Mouse (Mus musculus): ENCODE measurements around the gene Gm21981. TPM values are rescaled to one million over a fixed set of nuclear protein-coding genes. Genes with fewer than 3 reads are reported as not detected.

The Gm21981 gene
- polyA plus RNA-seq, 1 experiment: 1.3 TPM

DNA sequence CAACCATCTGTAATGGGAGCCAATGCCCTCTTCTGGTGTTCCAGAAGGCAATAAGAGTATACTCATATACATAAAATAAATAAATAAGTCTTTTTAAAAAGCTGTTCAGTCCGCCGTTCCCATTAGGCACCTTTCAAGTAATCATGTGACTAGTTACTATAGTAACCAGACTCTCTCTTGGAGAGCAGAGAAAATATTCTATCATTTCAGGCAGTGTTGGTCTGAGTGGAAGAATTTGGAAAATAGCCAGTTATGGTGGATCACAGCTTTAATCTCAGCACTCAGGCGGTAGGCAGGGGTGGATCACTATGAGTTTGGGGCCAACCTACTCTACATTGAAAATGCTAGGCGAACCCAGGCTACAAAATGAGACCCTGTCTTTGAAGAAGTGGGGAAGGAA lies 25.1 kb downstream of the Gm21981 start:
- H3K79me2 ChIP-seq (ENCODE audit: control insufficient read depth, insufficient read depth): no peaks in the 10 kb centered on the region
- no peaks in the 10 kb centered on the region for H3K27me3 ChIP-seq (ENCODE audit: control insufficient read depth, insufficient read depth, insufficient read length)
- H3K36me3 ChIP-seq (ENCODE audit: control insufficient read depth, insufficient read depth): no peaks in the 10 kb centered on the region
- no peak overlapping the region for H3ac ChIP-seq (ENCODE audit: control insufficient read depth, insufficient read length)
- TF ChIP-seq TCF3 (IDR thresholded peaks at IDR 0.05; ENCODE audit: insufficient read length, low read depth) (no peak), MAX (IDR thresholded peaks at IDR 0.05; ENCODE audit: low read depth) (no peak), E2F4 (IDR thresholded peaks at IDR 0.05; ENCODE audit: insufficient read depth) (no peak), MYOD1 (IDR thresholded peaks at IDR 0.05; ENCODE audit: control insufficient read depth in 1 of 3, insufficient read length in 2 of 3, low read depth in 2 of 3) (no peak)
- H3K4me3 ChIP-seq: no peak overlapping the region
- H3K4me2 ChIP-seq (ENCODE audit: low read depth): no peak overlapping the region

GRCm38 (mm10) chr17:47664474-47664873 lies 29.8 kb downstream of the Gm21981 start:
- no peak overlapping the region for H3K4me3 ChIP-seq
- TF ChIP-seq E2F4 (IDR thresholded peaks at IDR 0.05; ENCODE audit: insufficient read depth) (no peak), USF1 (IDR thresholded peaks at IDR 0.05; ENCODE audit: low read depth) (no peak), REST (IDR thresholded peaks at IDR 0.05; ENCODE audit: insufficient read depth, insufficient read length) (no peak), POLR2AphosphoS2 (IDR thresholded peaks at IDR 0.05; ENCODE audit: insufficient read length, low read depth) (no peak), MYOD1 (IDR thresholded peaks at IDR 0.05; ENCODE audit: control insufficient read depth in 1 of 3, insufficient read length in 2 of 3, low read depth in 2 of 3) (no peak), TCF3 (IDR thresholded peaks at IDR 0.05; ENCODE audit: insufficient read length, low read depth) (no peak), CEBPB (IDR thresholded peaks at IDR 0.05; ENCODE audit: insufficient read depth, poor library complexity, severe bottlenecking) (no peak), TCF12 (IDR thresholded peaks at IDR 0.05; ENCODE audit: insufficient read depth, poor library complexity, severe bottlenecking) (no peak), SRF (IDR thresholded peaks at IDR 0.05; ENCODE audit: control insufficient read depth, insufficient read length, low read depth) (no peak), POLR2A (IDR thresholded peaks at IDR 0.05; ENCODE audit: insufficient read length, low read depth) (no peak), MYOG (IDR thresholded peaks at IDR 0.05; ENCODE audit: control insufficient read depth in 1 of 3, insufficient read depth in 1 of 3, insufficient read length in 2 of 3, low read depth in 2 of 3) (no peak), MAX (IDR thresholded peaks at IDR 0.05; ENCODE audit: low read depth) (no peak)
- H3K36me3 ChIP-seq (ENCODE audit: control insufficient read depth, insufficient read depth): no peaks in the 10 kb centered on the region

DNA sequence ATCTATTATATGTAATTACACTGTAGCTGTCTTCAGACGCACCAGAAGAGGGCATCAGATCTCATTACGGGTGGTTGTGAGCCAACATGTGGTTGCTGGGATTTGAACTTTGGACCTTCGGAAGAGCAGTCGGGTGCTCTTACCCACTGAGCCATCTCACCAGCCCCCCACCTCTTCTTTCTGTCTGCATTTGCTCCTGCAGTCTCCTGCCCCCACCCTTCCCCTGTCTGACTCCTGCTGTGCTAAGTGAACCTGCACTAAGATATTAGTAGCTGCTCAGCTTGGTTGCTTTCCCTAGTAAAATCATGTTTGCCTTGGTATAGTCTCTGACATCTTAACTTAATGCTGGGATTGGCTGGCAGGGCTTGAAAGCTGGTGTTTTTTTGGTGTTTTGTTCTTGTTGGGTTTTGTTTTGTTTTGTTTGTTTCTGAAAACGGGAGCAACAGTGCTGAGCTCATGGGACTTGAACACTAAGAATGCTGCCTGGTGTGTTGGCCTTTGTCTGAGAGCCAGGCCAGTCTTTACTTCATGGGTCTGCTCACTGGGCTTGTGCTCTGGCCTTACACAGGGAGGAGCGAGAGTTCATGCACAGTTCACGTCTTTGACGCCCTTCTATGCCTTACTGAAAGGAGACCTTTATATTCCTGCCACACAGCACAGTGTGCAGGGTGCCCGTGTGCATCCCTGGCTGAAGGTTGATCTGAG lies 31.1 kb downstream of the Gm21981 start:
- no peaks in the 10 kb centered on the region for H3K79me2 ChIP-seq (ENCODE audit: control insufficient read depth, insufficient read depth)
- H3K27me3 ChIP-seq (ENCODE audit: control insufficient read depth, insufficient read depth, insufficient read length): no peaks in the 10 kb centered on the region
- no peak overlapping the region for H3ac ChIP-seq (ENCODE audit: control insufficient read depth, insufficient read length)
- TF ChIP-seq TCF3 (IDR thresholded peaks at IDR 0.05; ENCODE audit: insufficient read length, low read depth) (no peak), POLR2A (IDR thresholded peaks at IDR 0.05; ENCODE audit: insufficient read length, low read depth) (no peak), POLR2AphosphoS2 (IDR thresholded peaks at IDR 0.05; ENCODE audit: insufficient read length, low read depth) (no peak), TCF12 (IDR thresholded peaks at IDR 0.05; ENCODE audit: insufficient read depth, poor library complexity, severe bottlenecking) (no peak), MYOD1 (IDR thresholded peaks at IDR 0.05; ENCODE audit: control insufficient read depth in 1 of 3, insufficient read length in 2 of 3, low read depth in 2 of 3) (no peak), REST (IDR thresholded peaks at IDR 0.05; ENCODE audit: insufficient read depth, insufficient read length) (no peak), USF1 (IDR thresholded peaks at IDR 0.05; ENCODE audit: low read depth) (no peak), MAX (IDR thresholded peaks at IDR 0.05; ENCODE audit: low read depth) (no peak), SRF (IDR thresholded peaks at IDR 0.05; ENCODE audit: control insufficient read depth, insufficient read length, low read depth) (no peak), MYOG (IDR thresholded peaks at IDR 0.05; ENCODE audit: control insufficient read depth in 1 of 3, insufficient read depth in 1 of 3, insufficient read length in 2 of 3, low read depth in 2 of 3) (no peak), CEBPB (IDR thresholded peaks at IDR 0.05; ENCODE audit: insufficient read depth, poor library complexity, severe bottlenecking) (no peak), E2F4 (IDR thresholded peaks at IDR 0.05; ENCODE audit: insufficient read depth) (no peak)
- H3K4me3 ChIP-seq: no peak overlapping the region
- H3K4me2 ChIP-seq (ENCODE audit: low read depth): no peak overlapping the region
- no peaks in the 10 kb centered on the region for H3K36me3 ChIP-seq (ENCODE audit: control insufficient read depth, insufficient read depth)

More at GRCm38 (mm10) chr17:47664474-47664873, 29.8 kb downstream of the Gm21981 start:
- Histone ChIP-seq H3K4me2 (ENCODE audit: low read depth) (no peak overlapping the region), H3K79me2 (ENCODE audit: control insufficient read depth, insufficient read depth) (no peaks in the 10 kb centered on the region), H3K27me3 (ENCODE audit: control insufficient read depth, insufficient read depth, insufficient read length) (no peaks in the 10 kb centered on the region), H3ac (ENCODE audit: control insufficient read depth, insufficient read length) (no peak overlapping the region)

GRCm38 (mm10) chr17:47658741-47659243 lies 35.5 kb downstream of the Gm21981 start:
- Histone ChIP-seq H3K27me3 (ENCODE audit: control insufficient read depth, insufficient read depth, insufficient read length) (no peaks in the 10 kb centered on the region), H3ac (ENCODE audit: control insufficient read depth, insufficient read length) (no peak overlapping the region), H3K79me2 (ENCODE audit: control insufficient read depth, insufficient read depth) (no peaks in the 10 kb centered on the region), H3K4me2 (ENCODE audit: low read depth) (no peak overlapping the region), H3K36me3 (ENCODE audit: control insufficient read depth, insufficient read depth) (no peaks in the 10 kb centered on the region), H3K4me3 (no peak overlapping the region)
- TF ChIP-seq MYOG (IDR thresholded peaks at IDR 0.05; ENCODE audit: control insufficient read depth in 1 of 3, insufficient read depth in 1 of 3, insufficient read length in 2 of 3, low read depth in 2 of 3): no peak
- TF ChIP-seq REST (IDR thresholded peaks at IDR 0.05; ENCODE audit: insufficient read depth, insufficient read length): no peak
- no peak for TF ChIP-seq CEBPB (IDR thresholded peaks at IDR 0.05; ENCODE audit: insufficient read depth, poor library complexity, severe bottlenecking)
- no peak for TF ChIP-seq E2F4 (IDR thresholded peaks at IDR 0.05; ENCODE audit: insufficient read depth)
- no peak for TF ChIP-seq MAX (IDR thresholded peaks at IDR 0.05; ENCODE audit: low read depth)
- no peak for TF ChIP-seq POLR2A (IDR thresholded peaks at IDR 0.05; ENCODE audit: insufficient read length, low read depth)
- TF ChIP-seq MYOD1 (IDR thresholded peaks at IDR 0.05; ENCODE audit: control insufficient read depth in 1 of 3, insufficient read length in 2 of 3, low read depth in 2 of 3): no peak
- no peak for TF ChIP-seq SRF (IDR thresholded peaks at IDR 0.05; ENCODE audit: control insufficient read depth, insufficient read length, low read depth)

Data from myocyte (in vitro differentiated cells).